Comparison of ENCODE assay signal across 25 mouse cellular contexts in the genomic region with DNA sequence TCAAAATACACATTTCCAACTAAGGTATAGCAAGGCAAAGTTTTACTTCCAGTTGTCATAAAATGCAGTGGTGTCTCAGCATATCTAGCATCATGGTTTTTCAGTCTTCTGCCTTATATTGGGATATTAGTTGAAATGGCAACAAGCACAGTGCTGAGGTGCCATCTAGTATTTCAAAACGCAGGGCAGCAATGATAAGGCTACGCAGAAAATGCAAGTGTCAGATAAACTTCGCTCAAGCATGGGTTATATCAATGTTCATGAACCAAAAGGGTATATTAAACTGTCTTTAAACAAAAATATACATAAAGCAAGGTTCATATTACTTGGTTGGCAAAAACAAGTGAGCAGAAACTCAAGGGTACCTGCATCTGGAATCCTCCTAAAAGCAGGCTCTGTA. TPM values are rescaled to one million over a fixed set of nuclear protein-coding genes. Genes with fewer than 3 reads are reported as not detected.
A peak's percentile ranks its signal among the peaks of the same experiment; 100 is the strongest.
DNase-seq lines count a peak whose midpoint lies in the region; ATAC-seq and TF ChIP-seq lines count a peak whose summit lies in the region.
"Had no signal": no experiment of that assay in that cellular context is flagged by ENCODE, and none has a peak within 500 bp of the region (broad histone marks: within the 10 kb centered on the region; RNA-seq: fewer than 3 reads in every experiment).

No protein-coding gene starts in this region.

- H3K36me3 ChIP-seq in MEL (ENCODE audit: control insufficient read depth in 1 of 2, insufficient read depth in 2 of 2, low read length in 2 of 2), result peaks cover 0 to 25% of the 10 kb centered on the region in 2 experiments; a peak in 2 of 4 replicates
- H3K36me3 ChIP-seq in liver, embryonic 12.5 days, result no peaks in the 10 kb centered on the region
- no peaks in the 10 kb centered on the region for H3K36me3 ChIP-seq in liver, embryonic 16.5 days (ENCODE audit: control insufficient read depth, insufficient read depth)
- H3K36me3 ChIP-seq in hindbrain, embryonic 10.5 days, result no peaks in the 10 kb centered on the region
- H3K36me3 ChIP-seq: forebrain, embryonic 12.5 days had no signal

- H3K9me3 ChIP-seq in MEL (replicated peaks; ENCODE audit: insufficient read depth, low read length), result no peaks in the 10 kb centered on the region
- H3K9me3 ChIP-seq in liver, embryonic 12.5 days (replicated peaks), result no peaks in the 10 kb centered on the region
- H3K9me3 ChIP-seq in liver, embryonic 16.5 days (replicated peaks; ENCODE audit: control insufficient read depth, low read length), result no peaks in the 10 kb centered on the region
- no peaks in the 10 kb centered on the region for H3K9me3 ChIP-seq in hindbrain, embryonic 10.5 days
- H3K9me3 ChIP-seq: embryonic facial prominence, embryonic 15.5 days; forebrain, embryonic 12.5 days; heart, embryonic 15.5 days had no signal

- no peak for TF ChIP-seq POLR2A in MEL (IDR thresholded peaks at IDR 0.05; ENCODE audit: control insufficient read depth in 1 of 2, insufficient read depth in 1 of 2, low read depth in 1 of 2, low read length in 2 of 2, poor library complexity in 1 of 2)

- peak in 1 of 2 experiments; percentile 38; a peak in 1 of 4 replicates for TF ChIP-seq EP300 in MEL (IDR thresholded peaks at IDR 0.05; ENCODE audit: low read depth in 1 of 2, low read length in 2 of 2)

- H3K9ac ChIP-seq in MEL (ENCODE audit: control insufficient read depth, low read depth, low read length, poor library complexity, severe bottlenecking), result no peak overlapping the region
- H3K9ac ChIP-seq in liver, embryonic 12.5 days, result 0 out of 2 replicates have a peak overlapping the region, but pooled peaks have one; percentile 35
- H3K9ac ChIP-seq in liver, embryonic 16.5 days (ENCODE audit: low read depth, low read length), result no peak overlapping the region
- H3K9ac ChIP-seq: embryonic facial prominence, embryonic 15.5 days; forebrain, embryonic 12.5 days; heart, embryonic 15.5 days had no signal

- no peak overlapping the region for H3K4me3 ChIP-seq in MEL (ENCODE audit: control insufficient read depth in 1 of 2, insufficient read depth in 1 of 2, low read depth in 2 of 2, low read length in 2 of 2)
- no peak overlapping the region for H3K4me3 ChIP-seq in liver, embryonic 12.5 days
- H3K4me3 ChIP-seq in liver, embryonic 16.5 days (ENCODE audit: low read depth, low read length), result no peak overlapping the region
- H3K4me3 ChIP-seq in hindbrain, embryonic 10.5 days, result no peak overlapping the region
- H3K4me3 ChIP-seq: embryonic facial prominence, embryonic 15.5 days; forebrain, embryonic 12.5 days; heart, embryonic 15.5 days had no signal

- H3K27me3 ChIP-seq in MEL (ENCODE audit: control insufficient read depth in 1 of 2, insufficient read depth in 2 of 2, low read length in 2 of 2), result no peaks in the 10 kb centered on the region
- no peaks in the 10 kb centered on the region for H3K27me3 ChIP-seq in liver, embryonic 12.5 days (replicated peaks)
- H3K27me3 ChIP-seq in liver, embryonic 16.5 days (ENCODE audit: control insufficient read depth, insufficient read depth, low read depth, low read length), result no peaks in the 10 kb centered on the region
- no peaks in the 10 kb centered on the region for H3K27me3 ChIP-seq in hindbrain, embryonic 10.5 days (ENCODE audit: insufficient read depth, poor library complexity, severe bottlenecking)
- H3K27me3 ChIP-seq: embryonic facial prominence, embryonic 15.5 days; forebrain, embryonic 12.5 days; heart, embryonic 15.5 days; Patski had no signal

- no peak overlapping the region for H3K27ac ChIP-seq in MEL (ENCODE audit: control insufficient read depth, low read depth, low read length)
- H3K27ac ChIP-seq in liver, embryonic 12.5 days, result peak overlapping the region; percentile 71
- peak overlapping the region; percentile 33; the same call in 1 of the 2 replicates for H3K27ac ChIP-seq in liver, embryonic 16.5 days (ENCODE audit: low read length)
- no peak overlapping the region for H3K27ac ChIP-seq in hindbrain, embryonic 10.5 days
- H3K27ac ChIP-seq: embryonic facial prominence, embryonic 15.5 days; forebrain, embryonic 12.5 days; heart, embryonic 15.5 days had no signal

- WGBS in liver, embryonic 12.5 days (ENCODE audit: insufficient replicate concordance), result 36% methylated on average over 3 of the region's 3 CpGs
- 20% methylated on average over 3 of the region's 3 CpGs for WGBS in liver, embryonic 16.5 days (ENCODE audit: insufficient replicate concordance)
- 91% methylated on average over 3 of the region's 3 CpGs for WGBS in hindbrain, embryonic 10.5 days

- H3K79me2 ChIP-seq in MEL (ENCODE audit: control insufficient read depth, insufficient read depth, low read length, poor library complexity), result no peaks in the 10 kb centered on the region

- TF ChIP-seq CTCF in MEL (IDR thresholded peaks at IDR 0.05 in 2 of 3, conservative IDR thresholded peaks at IDR 0.05 in 1 of 3; ENCODE audit: control insufficient read depth in 1 of 3, insufficient read depth in 1 of 3, low read depth in 2 of 3, low read length in 3 of 3, poor library complexity in 1 of 3, severe bottlenecking in 1 of 3), result no peak

- peak overlapping the region; percentile 47 for H3K4me2 ChIP-seq in liver, embryonic 12.5 days
- peak overlapping the region; percentile 19; the same call in 1 of the 2 replicates for H3K4me2 ChIP-seq in liver, embryonic 16.5 days (ENCODE audit: low read depth, low read length)
- H3K4me2 ChIP-seq: embryonic facial prominence, embryonic 15.5 days; forebrain, embryonic 12.5 days; heart, embryonic 11.5 days; heart, embryonic 15.5 days had no signal

- ATAC-seq in erythroblast, adult 5-6 weeks (replicated peaks; ENCODE audit: low FRiP score, poor library complexity, severe bottlenecking), result peak; percentile 72
- peak; percentile 86 for ATAC-seq in liver, embryonic 12.5 days
- ATAC-seq in liver, embryonic 16.5 days (ENCODE audit: low read depth), result peak; percentile 70
- ATAC-seq in megakaryocyte, adult 5-6 weeks (ENCODE audit: poor library complexity, severe bottlenecking), result no peak
- ATAC-seq: activated CD4-positive, CD25-positive, alpha-beta regulatory T cell, adult 4 months; forebrain, embryonic 16.5 days; hindbrain, embryonic 16.5 days; Patski had no signal

- no peak for TF ChIP-seq RAD21 in MEL (IDR thresholded peaks at IDR 0.05; ENCODE audit: low read depth, low read length)

- H3K4me1 ChIP-seq in MEL (ENCODE audit: control insufficient read depth in 1 of 2, insufficient read depth in 2 of 2, low read length in 2 of 2), result peaks cover 4 to 21% of the 10 kb centered on the region in 2 experiments; a peak in 3 of 4 replicates
- H3K4me1 ChIP-seq in liver, embryonic 12.5 days, result peaks cover 41% of the 10 kb centered on the region
- peaks cover 10% of the 10 kb centered on the region for H3K4me1 ChIP-seq in liver, embryonic 16.5 days (ENCODE audit: control insufficient read depth, low read depth, low read length)
- no peaks in the 10 kb centered on the region for H3K4me1 ChIP-seq in hindbrain, embryonic 10.5 days (replicated peaks)
- H3K4me1 ChIP-seq: embryonic facial prominence, embryonic 15.5 days; forebrain, embryonic 12.5 days; heart, embryonic 15.5 days had no signal

- peak; percentile 30 for DNase-seq in MEL (ENCODE audit: low read depth, low spot score)
- no peak for DNase-seq in yolk sac, embryonic 10.5 days (ENCODE audit: low spot score)
- DNase-seq in right cerebral cortex, adult 2 months (ENCODE audit: low spot score in 2 of 2), result no peak
- DNase-seq in hindbrain, embryonic 10.5 days (ENCODE audit: low spot score), result no peak
- DNase-seq: adrenal gland, adult 2 months; adrenal gland, postnatal 25 days; cerebellum, adult 11 months; cerebellum, adult 8-10 months; cerebellum, postnatal 14 days; gastrocnemius, postnatal 10 days; heart, adult 18-20 months; heart, postnatal 14 days had no signal

RNA-seq across cellular contexts. Expression of gene Ogn, which starts 9.2 kb away (rescaled TPM):
- 0.04 TPM in 1 of 2 replicates, not detected in the other for total RNA-seq in MEL (2012; rRNA removed)
- under 1 TPM in 1 of 2 experiments, not detected in 1; 0.06 TPM for polyA plus RNA-seq in MEL (2012; ENCODE audit: insufficient read depth in 1 of 2, insufficient read length in 2 of 2, low read depth in 1 of 2, low replicate concordance in 2 of 2, missing spikeins in 1 of 2)
- 5.8 TPM in 1 of 2 replicates, not detected in the other for total RNA-seq in erythroblast, adult 5-6 weeks (2015; ENCODE audit: low replicate concordance)
- total RNA-seq in erythroblast, adult 5-6 weeks (2017; ENCODE audit: low replicate concordance), result 1.3 TPM in 1 of 2 replicates, not detected in the other
- 2.0 and 2.7 TPM in 2 replicates for polyA plus RNA-seq in liver, embryonic 12.5 days (2016; fragmentation: Nextera tagmentation; extraction: Ambion mirVana)
- polyA plus RNA-seq in liver, embryonic 16.5 days (2015; fragmentation: Nextera tagmentation; extraction: Ambion mirVana), result 2.5 and 4.1 TPM in 2 replicates
- 2.7 and 5.3 TPM in 2 replicates for polyA plus RNA-seq in hindbrain, embryonic 10.5 days (2016; fragmentation: Nextera tagmentation; extraction: Ambion mirVana)
- total RNA-seq in megakaryocyte, adult 5-6 weeks (2015), result 0.07 and 0.40 TPM in 2 replicates
- 0.15 and 0.77 TPM in 2 replicates for total RNA-seq in megakaryocyte, adult 5-6 weeks (2017)

RNA-seq across cellular contexts. Expression of gene Omd, which starts 34.8 kb away (rescaled TPM):
- total RNA-seq in MEL (2012; rRNA removed), result 0.04 and 0.13 TPM in 2 replicates
- 1 to 10 TPM in 1 of 2 experiments, not detected in 1; 4.1 TPM for polyA plus RNA-seq in MEL (2012; ENCODE audit: insufficient read depth in 1 of 2, insufficient read length in 2 of 2, low read depth in 1 of 2, low replicate concordance in 2 of 2, missing spikeins in 1 of 2)
- total RNA-seq in erythroblast, adult 5-6 weeks (2015; ENCODE audit: low replicate concordance), result 1.5 TPM in 1 of 2 replicates, not detected in the other
- 1.4 TPM in 1 of 2 replicates, not detected in the other for total RNA-seq in erythroblast, adult 5-6 weeks (2017; ENCODE audit: low replicate concordance)
- 0.83 and 1.0 TPM in 2 replicates for polyA plus RNA-seq in liver, embryonic 12.5 days (2016; fragmentation: Nextera tagmentation; extraction: Ambion mirVana)
- polyA plus RNA-seq in liver, embryonic 16.5 days (2015; fragmentation: Nextera tagmentation; extraction: Ambion mirVana), result 0.39 and 0.67 TPM in 2 replicates
- 0.82 and 1.6 TPM in 2 replicates for polyA plus RNA-seq in hindbrain, embryonic 10.5 days (2016; fragmentation: Nextera tagmentation; extraction: Ambion mirVana)
- total RNA-seq in megakaryocyte, adult 5-6 weeks (2015), result not detected in 2 replicates
- total RNA-seq in megakaryocyte, adult 5-6 weeks (2017), result not detected in 2 replicates
- total RNA-seq: common myeloid progenitor, adult 5-6 weeks had no signal

RNA-seq across cellular contexts. Expression of gene Cenpp, which starts 35.6 kb away (rescaled TPM):
- total RNA-seq in MEL (2012; rRNA removed), result 16.2 and 17.9 TPM in 2 replicates
- polyA plus RNA-seq in MEL (2012; ENCODE audit: insufficient read depth in 1 of 2, insufficient read length in 2 of 2, low read depth in 1 of 2, low replicate concordance in 2 of 2, missing spikeins in 1 of 2), result 10 to 100 TPM in 1 of 2 experiments, not detected in 1; 13.2 TPM
- total RNA-seq in erythroblast, adult 5-6 weeks (2015; ENCODE audit: low replicate concordance), result 16.9 and 23.0 TPM in 2 replicates
- total RNA-seq in erythroblast, adult 5-6 weeks (2017; ENCODE audit: low replicate concordance), result 11.2 and 26.8 TPM in 2 replicates
- polyA plus RNA-seq in liver, embryonic 12.5 days (2016; fragmentation: Nextera tagmentation; extraction: Ambion mirVana), result 30.2 and 33.4 TPM in 2 replicates
- polyA plus RNA-seq in liver, embryonic 16.5 days (2015; fragmentation: Nextera tagmentation; extraction: Ambion mirVana), result 18.2 and 21.0 TPM in 2 replicates
- 31.9 and 35.1 TPM in 2 replicates for polyA plus RNA-seq in hindbrain, embryonic 10.5 days (2016; fragmentation: Nextera tagmentation; extraction: Ambion mirVana)
- 21.0 and 23.3 TPM in 2 replicates for total RNA-seq in megakaryocyte, adult 5-6 weeks (2015)
- total RNA-seq in megakaryocyte, adult 5-6 weeks (2017), result 16.5 and 18.7 TPM in 2 replicates

RNA-seq across cellular contexts. Expression of gene Nol8, which starts 35.9 kb away (rescaled TPM):
- 23.6 and 26.2 TPM in 2 replicates for total RNA-seq in MEL (2012; rRNA removed)
- 100 to 1,000 TPM in 1 of 2 experiments, 10 to 100 TPM in 1; 20.1 to 484 TPM for polyA plus RNA-seq in MEL (2012; ENCODE audit: insufficient read depth in 1 of 2, insufficient read length in 2 of 2, low read depth in 1 of 2, low replicate concordance in 2 of 2, missing spikeins in 1 of 2)
- 10.0 and 13.1 TPM in 2 replicates for total RNA-seq in erythroblast, adult 5-6 weeks (2015; ENCODE audit: low replicate concordance)
- total RNA-seq in erythroblast, adult 5-6 weeks (2017; ENCODE audit: low replicate concordance), result 6.0 and 6.5 TPM in 2 replicates
- 19.0 and 19.7 TPM in 2 replicates for polyA plus RNA-seq in liver, embryonic 12.5 days (2016; fragmentation: Nextera tagmentation; extraction: Ambion mirVana)
- 5.4 and 5.5 TPM in 2 replicates for polyA plus RNA-seq in liver, embryonic 16.5 days (2015; fragmentation: Nextera tagmentation; extraction: Ambion mirVana)
- polyA plus RNA-seq in hindbrain, embryonic 10.5 days (2016; fragmentation: Nextera tagmentation; extraction: Ambion mirVana), result 15.2 and 23.1 TPM in 2 replicates
- total RNA-seq in megakaryocyte, adult 5-6 weeks (2015), result 15.8 and 18.0 TPM in 2 replicates
- total RNA-seq in megakaryocyte, adult 5-6 weeks (2017), result 16.6 and 17.3 TPM in 2 replicates

Comparison
In these comparisons a context has a peak if more than half of its experiments do, and no peak if none do; other contexts are left out.
1. H3K27ac ChIP-seq: peak in liver, embryonic 12.5 days (single experiment) and liver, embryonic 16.5 days (single experiment); none in MEL (single experiment) and hindbrain, embryonic 10.5 days (single experiment).